Mouse (Mus musculus) left cerebral cortex, adult 18-20 months (tissue): Measurements from ENCODE around the gene Olfr412. TPM values are rescaled to one million over a fixed set of nuclear protein-coding genes. Genes with fewer than 3 reads are reported as not detected.

Source experiments
- DNase-seq, 2 experiments: peaks; one replicate each; pipeline ENCODE4 v3.0.0; 2021 to 2022; ENCODE audit warnings: low spot score in 2 of 2, mixed read lengths in 1 of 2
- total RNA-seq, 2 experiments: library from RNA; stranded (reverse); gene quantifications; 2 replicates each; pipeline ENCODE4 v1.2.3; 2021

Gene Olfr412
- total RNA-seq, 2 experiments from 2014 or later = not detected

DNA sequence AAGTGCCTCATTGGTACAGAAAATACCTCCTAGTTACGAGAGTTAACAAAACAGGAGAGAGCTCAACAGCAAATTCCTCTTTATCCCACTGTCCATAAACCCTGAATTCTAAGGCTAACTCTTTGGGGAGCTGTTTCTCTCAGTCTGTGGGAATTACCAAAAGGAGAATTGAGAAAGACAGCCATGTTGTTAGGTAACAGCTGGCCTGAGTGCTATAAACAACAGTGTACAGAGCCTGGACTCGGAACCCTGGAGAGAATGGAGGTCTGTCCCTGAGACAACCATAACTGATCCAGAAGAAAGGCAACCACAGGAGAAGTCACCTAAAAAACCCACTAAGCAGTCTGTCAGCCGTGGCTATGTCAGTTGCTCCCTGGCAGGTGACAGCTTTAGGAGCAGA is 50.6 kb downstream of the Olfr412 start:
- DNase-seq = no peak

DNA sequence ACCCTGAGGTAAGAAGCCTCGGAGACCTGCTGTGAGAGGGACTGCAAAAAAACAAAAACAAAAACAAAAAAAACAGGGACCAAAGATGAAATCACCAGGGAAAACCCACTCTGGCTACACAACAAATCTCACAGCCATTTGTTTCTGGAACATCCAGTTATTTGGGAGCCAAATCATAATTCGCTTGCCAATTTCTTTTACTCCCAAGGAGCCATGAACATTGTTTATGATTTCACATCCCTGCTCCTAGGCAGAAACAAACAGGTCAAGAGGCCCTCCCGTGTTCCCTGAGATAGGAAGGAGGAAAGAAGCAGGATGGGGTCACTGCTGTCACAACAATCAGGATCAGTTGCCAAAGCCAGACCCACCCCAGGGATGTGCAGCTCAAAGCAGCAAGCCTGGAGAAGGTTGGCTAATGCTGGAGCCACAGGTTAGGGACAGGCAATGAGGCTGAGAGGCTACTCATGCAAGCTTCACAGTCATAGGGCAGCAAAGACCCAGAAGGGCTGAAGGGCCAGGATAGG is 51.6 kb downstream of the Olfr412 start:
- no peak for DNase-seq

DNA sequence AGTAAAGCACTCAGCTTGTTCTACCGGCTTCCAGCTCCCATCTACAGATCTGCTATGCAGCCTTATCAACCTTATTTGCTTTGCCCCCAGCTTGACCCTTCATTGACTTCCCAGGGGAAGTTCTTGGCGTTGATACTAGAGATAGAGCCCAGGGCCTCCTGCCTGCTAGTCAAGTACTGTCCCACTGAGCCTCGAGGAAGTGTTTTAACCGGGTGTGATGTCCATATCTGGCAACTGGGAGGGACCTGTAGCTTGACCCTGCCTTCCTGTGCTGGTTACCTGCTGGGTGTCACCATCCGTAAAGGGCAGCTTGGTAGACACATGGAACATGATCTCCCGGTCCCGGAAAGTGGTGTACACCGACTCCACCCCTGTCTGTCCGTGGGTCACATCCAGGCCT is 52.2 kb downstream of the Olfr412 start:
- DNase-seq = no peak

DNA sequence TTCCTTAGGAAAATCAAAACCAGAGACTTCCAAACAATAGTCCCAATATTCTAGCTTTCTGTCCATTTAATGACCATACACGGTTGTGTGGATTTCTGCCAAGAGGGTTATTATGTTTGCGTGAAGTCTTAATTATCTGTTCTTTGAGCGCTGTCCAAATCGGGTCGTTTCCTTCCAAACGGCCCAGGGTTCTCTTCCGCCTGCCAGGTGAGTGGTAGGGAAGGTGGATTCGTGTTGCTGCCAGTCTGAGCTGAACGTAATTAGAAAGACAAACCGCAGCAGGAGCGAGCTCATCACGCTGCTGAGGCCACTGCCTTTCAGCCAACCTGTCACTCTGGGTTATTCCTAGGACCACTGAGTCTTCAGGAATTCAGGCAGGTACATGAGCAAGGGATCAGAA is 53.9 kb downstream of the Olfr412 start:
- no peak for DNase-seq

Other genes with a start within 250 kb of the Olfr412 start
- gene Olfr401, start 248.4 kb upstream of the Olfr412 start, total RNA-seq = not detected
- not detected for gene Olfr402, start 208.5 kb upstream of the Olfr412 start, total RNA-seq
- gene Olfr403, start 175.8 kb upstream of the Olfr412 start, total RNA-seq = not detected
- gene Olfr43, start 150.7 kb upstream of the Olfr412 start, total RNA-seq = not detected
- not detected for gene Olfr406, start 102.3 kb upstream of the Olfr412 start, total RNA-seq
- not detected for gene Olfr59, start 78.3 kb upstream of the Olfr412 start, total RNA-seq
- not detected for gene Olfr410, start 24.0 kb upstream of the Olfr412 start, total RNA-seq
- gene Olfr411, start 9.4 kb upstream of the Olfr412 start, total RNA-seq = not detected
- 100 to 1,000 TPM; 175 to 181 TPM for gene Rap1gap2, start 248.8 kb downstream of the Olfr412 start, total RNA-seq